Mouse (Mus musculus): Measurements from ENCODE around the gene Per1.

DNA sequence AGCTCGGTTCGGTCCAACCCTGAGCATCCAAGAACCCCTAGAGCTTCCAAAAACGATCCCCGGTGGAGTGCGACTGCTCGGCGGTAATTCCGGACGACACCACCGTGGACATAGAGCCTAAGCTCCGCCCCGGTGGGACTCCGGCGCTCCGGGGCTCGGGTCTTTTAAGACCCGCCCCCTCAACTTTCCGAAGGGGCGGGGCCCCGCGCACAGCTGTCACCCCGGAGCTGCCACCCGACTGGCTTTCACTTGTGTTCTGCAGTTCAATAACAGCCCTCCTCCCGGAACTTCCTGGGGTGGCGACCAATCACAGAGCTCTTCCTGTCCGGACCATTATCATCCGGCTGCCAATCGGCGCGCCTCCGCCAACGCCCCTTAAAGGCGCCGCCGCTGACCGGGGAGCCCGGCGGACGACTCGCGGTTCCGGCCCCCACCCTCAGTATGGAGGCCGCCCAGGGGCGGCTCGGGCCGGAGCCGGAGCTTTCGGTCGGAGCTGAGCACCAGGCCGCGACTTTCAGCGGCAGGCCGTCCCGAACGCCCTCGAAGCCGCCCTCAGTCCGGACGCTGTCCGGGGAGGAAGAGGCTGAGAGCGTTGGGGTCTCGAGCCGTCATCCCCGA lies 35.6 kb upstream of the Per1 start, which contains the start of gene Borcs6:
- TF ChIP-seq TAL1 (IDR thresholded peaks at IDR 0.05; ENCODE audit: low read length) (no peak), GATA1 (IDR thresholded peaks at IDR 0.05; ENCODE audit: low read length) (no peak)

Measured in erythroblast, embryonic 14.5 days (primary cell).